Mouse (Mus musculus): ENCODE data around the gene Mns1. TPM values are rescaled to one million over a fixed set of nuclear protein-coding genes. Genes with fewer than 3 reads are reported as not detected.
A peak's percentile ranks its signal among the peaks of the same experiment; 100 is the strongest.

The Mns1 gene
- polyA plus RNA-seq, 1 experiment from 2014 or later = 37.4 TPM

- H3K9me3 ChIP-seq (ENCODE audit: control insufficient read depth, low read length) = no peaks in the 10 kb centered on the region
- no peak overlapping the region for H3K27ac ChIP-seq (ENCODE audit: low read depth, low read length)
- H3K36me3 ChIP-seq (ENCODE audit: control insufficient read depth, insufficient read depth, low read length) = peaks cover 48% of the 10 kb centered on the region
- no peak for ATAC-seq (ENCODE audit: low FRiP score, low TSS enrichment)
- WGBS = 76% methylated on average over 6 of the region's 6 CpGs
- no peak overlapping the region for H3K9ac ChIP-seq (ENCODE audit: low read depth, low read length)
- H3K4me3 ChIP-seq (ENCODE audit: low read length) = no peak overlapping the region
- H3K4me2 ChIP-seq (replicated peaks; ENCODE audit: low read depth, low read length) = no peak overlapping the region
- H3K27me3 ChIP-seq (ENCODE audit: control insufficient read depth, insufficient read depth, low read length) = no peaks in the 10 kb centered on the region
- H3K4me1 ChIP-seq (ENCODE audit: control insufficient read depth, insufficient read depth, low read length) = no peaks in the 10 kb centered on the region
Observed at GRCm38 (mm10) chr9:72477306-72477705, 39.5 kb downstream of the Mns1 start.

GRCm38 (mm10) chr9:72479276-72479675, 41.5 kb downstream of the Mns1 start:
- Histone ChIP-seq H3K4me2 (replicated peaks; ENCODE audit: low read depth, low read length) (no peak overlapping the region), H3K9me3 (ENCODE audit: control insufficient read depth, low read length) (no peaks in the 10 kb centered on the region), H3K9ac (ENCODE audit: low read depth, low read length) (no peak overlapping the region), H3K4me3 (ENCODE audit: low read length) (no peak overlapping the region), H3K36me3 (ENCODE audit: control insufficient read depth, insufficient read depth, low read length) (peaks cover 52% of the 10 kb centered on the region), H3K27ac (ENCODE audit: low read depth, low read length) (no peak overlapping the region), H3K4me1 (ENCODE audit: control insufficient read depth, insufficient read depth, low read length) (no peaks in the 10 kb centered on the region), H3K27me3 (ENCODE audit: control insufficient read depth, insufficient read depth, low read length) (no peaks in the 10 kb centered on the region)
- WGBS = 100% methylated on average over 1 of the region's 1 CpGs
- no peak for ATAC-seq (ENCODE audit: low FRiP score, low TSS enrichment)

- no peak overlapping the region for H3K27ac ChIP-seq (ENCODE audit: low read depth, low read length)
- peaks cover 11% of the 10 kb centered on the region; the same call in 1 of the 2 replicates for H3K36me3 ChIP-seq (ENCODE audit: control insufficient read depth, insufficient read depth, low read length)
- no peaks in the 10 kb centered on the region for H3K9me3 ChIP-seq (ENCODE audit: control insufficient read depth, low read length)
- peaks cover 10% of the 10 kb centered on the region; the same call in 1 of the 2 replicates for H3K4me1 ChIP-seq (ENCODE audit: control insufficient read depth, insufficient read depth, low read length)
- no peak overlapping the region for H3K4me3 ChIP-seq (ENCODE audit: low read length)
- no peaks in the 10 kb centered on the region for H3K27me3 ChIP-seq (ENCODE audit: control insufficient read depth, insufficient read depth, low read length)
- ATAC-seq (ENCODE audit: low FRiP score, low TSS enrichment) = no peak
- no peak overlapping the region for H3K9ac ChIP-seq (ENCODE audit: low read depth, low read length)
- H3K4me2 ChIP-seq (replicated peaks; ENCODE audit: low read depth, low read length) = no peak overlapping the region
Observed at GRCm38 (mm10) chr9:72488523-72488922, 50.7 kb downstream of the Mns1 start.

- 88% methylated on average over 5 of the region's 5 CpGs for whole genome bisulfite sequencing
- Histone ChIP-seq H3K4me1 (ENCODE audit: control insufficient read depth, insufficient read depth, low read length) (peaks cover 10% of the 10 kb centered on the region; the same call in 1 of the 2 replicates), H3K4me3 (ENCODE audit: low read length) (no peak overlapping the region), H3K9ac (ENCODE audit: low read depth, low read length) (no peak overlapping the region), H3K9me3 (ENCODE audit: control insufficient read depth, low read length) (no peaks in the 10 kb centered on the region), H3K4me2 (replicated peaks; ENCODE audit: low read depth, low read length) (no peak overlapping the region), H3K27ac (ENCODE audit: low read depth, low read length) (no peak overlapping the region), H3K36me3 (ENCODE audit: control insufficient read depth, insufficient read depth, low read length) (peaks cover 8% of the 10 kb centered on the region; the same call in 1 of the 2 replicates), H3K27me3 (ENCODE audit: control insufficient read depth, insufficient read depth, low read length) (no peaks in the 10 kb centered on the region)
- no peak for ATAC-seq (ENCODE audit: low FRiP score, low TSS enrichment)
Observed at GRCm38 (mm10) chr9:72489131-72489530, 51.3 kb downstream of the Mns1 start.

- ATAC-seq (ENCODE audit: low FRiP score, low TSS enrichment) = peak; percentile 97
- no peaks in the 10 kb centered on the region for H3K27me3 ChIP-seq (ENCODE audit: control insufficient read depth, insufficient read depth, low read length)
- peaks cover 10% of the 10 kb centered on the region; the same call in 1 of the 2 replicates for H3K4me1 ChIP-seq (ENCODE audit: control insufficient read depth, insufficient read depth, low read length)
- H3K9me3 ChIP-seq (ENCODE audit: control insufficient read depth, low read length) = no peaks in the 10 kb centered on the region
- H3K36me3 ChIP-seq (ENCODE audit: control insufficient read depth, insufficient read depth, low read length) = peaks cover 5% of the 10 kb centered on the region; the same call in 1 of the 2 replicates
- H3K27ac ChIP-seq (ENCODE audit: low read depth, low read length) = peak overlapping the region; percentile 74
- H3K4me3 ChIP-seq (ENCODE audit: low read length) = peak overlapping the region; percentile 79
- H3K9ac ChIP-seq (ENCODE audit: low read depth, low read length) = peak overlapping the region; percentile 77
- WGBS = under 1% methylated on average over 30 of the region's 32 CpGs
- peak overlapping the region; percentile 68 for H3K4me2 ChIP-seq (replicated peaks; ENCODE audit: low read depth, low read length)
Observed at GRCm38 (mm10) chr9:72491559-72492193, 53.9 kb downstream of the Mns1 start.

- Histone ChIP-seq H3K4me1 (ENCODE audit: control insufficient read depth, insufficient read depth, low read length) (peaks cover 10% of the 10 kb centered on the region; the same call in 1 of the 2 replicates), H3K4me2 (replicated peaks; ENCODE audit: low read depth, low read length) (peak within 1 kb of the TSS; percentile 68), H3K9me3 (ENCODE audit: control insufficient read depth, low read length) (no peaks in the 10 kb centered on the region), H3K9ac (ENCODE audit: low read depth, low read length) (peak within 1 kb of the TSS; percentile 77), H3K4me3 (ENCODE audit: low read length) (peak within 1 kb of the TSS; percentile 79), H3K27ac (ENCODE audit: low read depth, low read length) (peak within 1 kb of the TSS; percentile 74), H3K27me3 (ENCODE audit: control insufficient read depth, insufficient read depth, low read length) (no peaks in the 10 kb centered on the region), H3K36me3 (ENCODE audit: control insufficient read depth, insufficient read depth, low read length) (no peaks in the 10 kb centered on the region)
- peak; percentile 26; the same call in 1 of the 2 replicates for ATAC-seq (ENCODE audit: low FRiP score, low TSS enrichment)
- WGBS = 12% methylated on average over 6 of the region's 6 CpGs
Observed at GRCm38 (mm10) chr9:72492194-72492565, 54.4 kb downstream of the Mns1 start, which contains the start of gene Tex9. Tex9 (minus strand) TSS chr9:72492212.

GRCm38 (mm10) chr9:72493465-72493864, 55.7 kb downstream of the Mns1 start:
- 95% methylated on average over 2 of the region's 2 CpGs for WGBS
- Histone ChIP-seq H3K4me3 (ENCODE audit: low read length) (no peak overlapping the region), H3K27me3 (ENCODE audit: control insufficient read depth, insufficient read depth, low read length) (no peaks in the 10 kb centered on the region), H3K27ac (ENCODE audit: low read depth, low read length) (no peak overlapping the region), H3K4me1 (ENCODE audit: control insufficient read depth, insufficient read depth, low read length) (peaks cover 10% of the 10 kb centered on the region; the same call in 1 of the 2 replicates), H3K9me3 (ENCODE audit: control insufficient read depth, low read length) (no peaks in the 10 kb centered on the region), H3K4me2 (replicated peaks; ENCODE audit: low read depth, low read length) (no peak overlapping the region), H3K9ac (ENCODE audit: low read depth, low read length) (no peak overlapping the region), H3K36me3 (ENCODE audit: control insufficient read depth, insufficient read depth, low read length) (no peaks in the 10 kb centered on the region)
- no peak for ATAC-seq (ENCODE audit: low FRiP score, low TSS enrichment)

- H3K36me3 ChIP-seq (ENCODE audit: control insufficient read depth, insufficient read depth, low read length) = no peaks in the 10 kb centered on the region
- no peak overlapping the region for H3K9ac ChIP-seq (ENCODE audit: low read depth, low read length)
- H3K9me3 ChIP-seq (ENCODE audit: control insufficient read depth, low read length) = no peaks in the 10 kb centered on the region
- WGBS = 82% methylated on average over 3 of the region's 3 CpGs
- no peak overlapping the region for H3K4me2 ChIP-seq (replicated peaks; ENCODE audit: low read depth, low read length)
- H3K4me3 ChIP-seq (ENCODE audit: low read length) = no peak overlapping the region
- no peak overlapping the region for H3K27ac ChIP-seq (ENCODE audit: low read depth, low read length)
- no peaks in the 10 kb centered on the region for H3K27me3 ChIP-seq (ENCODE audit: control insufficient read depth, insufficient read depth, low read length)
- peaks cover 10% of the 10 kb centered on the region; the same call in 1 of the 2 replicates for H3K4me1 ChIP-seq (ENCODE audit: control insufficient read depth, insufficient read depth, low read length)
- ATAC-seq (ENCODE audit: low FRiP score, low TSS enrichment) = no peak
Observed at GRCm38 (mm10) chr9:72493984-72494685, 56.3 kb downstream of the Mns1 start.

- Histone ChIP-seq H3K9me3 (ENCODE audit: control insufficient read depth, low read length) (no peaks in the 10 kb centered on the region), H3K4me2 (replicated peaks; ENCODE audit: low read depth, low read length) (no peak overlapping the region), H3K4me3 (ENCODE audit: low read length) (no peak overlapping the region), H3K9ac (ENCODE audit: low read depth, low read length) (no peak overlapping the region), H3K36me3 (ENCODE audit: control insufficient read depth, insufficient read depth, low read length) (no peaks in the 10 kb centered on the region), H3K27ac (ENCODE audit: low read depth, low read length) (no peak overlapping the region), H3K27me3 (ENCODE audit: control insufficient read depth, insufficient read depth, low read length) (no peaks in the 10 kb centered on the region), H3K4me1 (ENCODE audit: control insufficient read depth, insufficient read depth, low read length) (peaks cover 6% of the 10 kb centered on the region; the same call in 1 of the 2 replicates)
- WGBS = 80% methylated on average over 2 of the region's 2 CpGs
- no peak for ATAC-seq (ENCODE audit: low FRiP score, low TSS enrichment)
Observed at GRCm38 (mm10) chr9:72496691-72497090, 58.9 kb downstream of the Mns1 start.

All from kidney, embryonic 14.5 days (tissue).